Mouse (Mus musculus): ENCODE data around the gene Gm10401.
A peak's percentile ranks its signal among the peaks of the same experiment; 100 is the strongest.

Gene Gm10401

GRCm38 (mm10) chr5:115070457-115070856 is 27.6 kb downstream of the Gm10401 start:
- no peak for ATAC-seq (ENCODE audit: low TSS enrichment)

GRCm38 (mm10) chr5:115069611-115070010 is 28.5 kb downstream of the Gm10401 start:
- no peak for ATAC-seq (ENCODE audit: low TSS enrichment)

- peak; percentile 45; the same call in 1 of the 2 replicates for ATAC-seq (ENCODE audit: low TSS enrichment)
Measured at GRCm38 (mm10) chr5:115068671-115069421, 29.2 kb downstream of the Gm10401 start.

GRCm38 (mm10) chr5:115066245-115066644 is 31.9 kb downstream of the Gm10401 start:
- no peak for ATAC-seq (ENCODE audit: low TSS enrichment)

- no peak for ATAC-seq (ENCODE audit: low TSS enrichment)
Measured at GRCm38 (mm10) chr5:115063391-115063790, 34.7 kb downstream of the Gm10401 start.

GRCm38 (mm10) chr5:115062566-115062965 is 35.5 kb downstream of the Gm10401 start:
- no peak for ATAC-seq (ENCODE audit: low TSS enrichment)

- ATAC-seq (ENCODE audit: low TSS enrichment) = no peak
Measured at GRCm38 (mm10) chr5:115060977-115061376, 37.1 kb downstream of the Gm10401 start.

- no peak for ATAC-seq (ENCODE audit: low TSS enrichment)
Measured at GRCm38 (mm10) chr5:115060067-115060695, 37.9 kb downstream of the Gm10401 start.

- no peak for ATAC-seq (ENCODE audit: low TSS enrichment)
Measured at GRCm38 (mm10) chr5:115058584-115059297, 39.4 kb downstream of the Gm10401 start.

- ATAC-seq (ENCODE audit: low TSS enrichment) = no peak
Measured at GRCm38 (mm10) chr5:115057153-115057552, 40.9 kb downstream of the Gm10401 start.

- ATAC-seq (ENCODE audit: low TSS enrichment) = no peak
Measured at GRCm38 (mm10) chr5:115055418-115055817, 42.7 kb downstream of the Gm10401 start.

GRCm38 (mm10) chr5:115053791-115054396 is 44.2 kb downstream of the Gm10401 start:
- no peak for ATAC-seq (ENCODE audit: low TSS enrichment)

- no peak for ATAC-seq (ENCODE audit: low TSS enrichment)
Measured at GRCm38 (mm10) chr5:115052546-115052945, 45.5 kb downstream of the Gm10401 start.

- ATAC-seq (ENCODE audit: low TSS enrichment) = no peak
Measured at GRCm38 (mm10) chr5:115050776-115051175, 47.3 kb downstream of the Gm10401 start.

- no peak for ATAC-seq (ENCODE audit: low TSS enrichment)
Measured at GRCm38 (mm10) chr5:115049692-115050091, 48.4 kb downstream of the Gm10401 start.

Measured in frontal cortex, adult (tissue).